Mouse (Mus musculus) stomach, embryonic 16.5 days (tissue): ENCODE results near the gene Igf2bp3. TPM values are rescaled to one million over a fixed set of nuclear protein-coding genes. Genes with fewer than 3 reads are reported as not detected.

Source experiments
- ATAC-seq: fragments of 200-750 bp; cut with Nextera tagmentation; 2 replicates; pipeline ENCODE4 v1.8.0; 2017; ENCODE audit warnings: moderate number of reproducible peaks, moderate TSS enrichment; ENCODE audit not compliant: insufficient read depth, low FRiP score
- H3K27ac ChIP-seq: fragments of 300-500 bp; sonication (generic); 2 replicates; pipeline ENCODE4 v1.5.1; 2014; ENCODE audit warnings: low read length
- H3K27me3 ChIP-seq: fragments of 300-500 bp; sonication (generic); 2 replicates; pipeline ENCODE4 v1.6.1; 2014; ENCODE audit warnings: low read length, control low read depth, mixed read lengths; ENCODE audit not compliant: control insufficient read depth, insufficient read depth
- H3K36me3 ChIP-seq: fragments of 300-500 bp; sonication (generic); 2 replicates; pipeline ENCODE4 v1.6.1; 2014; ENCODE audit warnings: low read length; ENCODE audit not compliant: control insufficient read depth, insufficient read depth
- H3K4me1 ChIP-seq: fragments of 300-500 bp; sonication (generic); 2 replicates; pipeline ENCODE4 v1.6.1; 2014; ENCODE audit warnings: low read length, control low read depth, mixed read lengths; ENCODE audit not compliant: control insufficient read depth, insufficient read depth
- H3K4me2 ChIP-seq: fragments of 300-500 bp; sonication (generic); 2 replicates; pipeline ENCODE4 v1.6.1; 2014; ENCODE audit warnings: low read depth, low read length, mixed read lengths
- H3K4me3 ChIP-seq: fragments of 300-500 bp; sonication (generic); replicated peaks from 2 replicates; pipeline ENCODE4 v1.5.1; 2014; ENCODE audit warnings: mild to moderate bottlenecking, low read length
- H3K9ac ChIP-seq: fragments of 300-500 bp; sonication (generic); 2 replicates; pipeline ENCODE4 v1.6.1; 2014; ENCODE audit warnings: low read length
- H3K9me3 ChIP-seq: fragments of 300-500 bp; sonication (generic); replicated peaks from 2 replicates; pipeline ENCODE4 v1.6.1; 2016; ENCODE audit warnings: low read length, control low read depth; ENCODE audit not compliant: control insufficient read depth
- WGBS: fragments of 180-500 bp; shearing (Covaris S2); extraction: QIAGEN DNeasy Blood & Tissue Kit; methylation state at CpG from one replicate; pipeline ENCODE4 v1.1.7; 2014; 5-methylcytosine and 5-hydroxymethylcytosine counted together
- polyA plus RNA-seq: library from polyadenylated mRNA; unstranded; fragments of >200 nt; fragmentation: Nextera tagmentation; extraction: Ambion mirVana; gene quantifications from 2 replicates; pipeline ENCODE4 v1.2.1, GENCODE M21; 2015

Igf2bp3 gene
- polyA plus RNA-seq, 1 experiment from 2014 or later, result 53.6 TPM

DNA sequence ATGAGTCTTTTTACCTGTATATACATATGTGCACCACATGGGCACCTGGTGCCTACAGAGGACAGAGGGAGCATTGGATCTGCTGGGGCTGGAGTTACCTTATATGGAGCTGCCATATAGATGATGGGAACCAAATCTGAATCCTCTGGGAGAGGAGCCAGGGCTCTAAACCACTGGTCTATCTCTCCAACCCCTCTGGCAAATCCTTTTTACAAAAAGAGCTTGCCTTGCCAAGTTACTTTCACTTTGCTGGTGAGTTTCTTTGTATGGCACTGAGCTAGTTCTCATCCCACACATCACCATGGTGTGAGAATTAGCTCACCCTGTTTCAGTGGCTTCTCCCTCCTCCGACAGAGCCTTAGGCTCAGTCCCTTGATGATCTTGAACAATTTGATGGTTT lies 8.3 kb downstream of the Igf2bp3 start:
- H3K4me3 ChIP-seq, result no peak overlapping the region
- no peaks in the 10 kb centered on the region for H3K27me3 ChIP-seq
- no peak overlapping the region for H3K4me2 ChIP-seq
- H3K9ac ChIP-seq, result no peak overlapping the region
- H3K4me1 ChIP-seq, result peaks cover 29% of the 10 kb centered on the region
- H3K9me3 ChIP-seq, result no peaks in the 10 kb centered on the region
- peak overlapping the region; percentile 57; the same call in 1 of the 2 replicates for H3K27ac ChIP-seq
- ATAC-seq, result no peak
- WGBS, result 81% methylated on average over 1 of the region's 1 CpGs
- peaks cover 6% of the 10 kb centered on the region; the same call in 1 of the 2 replicates for H3K36me3 ChIP-seq

DNA sequence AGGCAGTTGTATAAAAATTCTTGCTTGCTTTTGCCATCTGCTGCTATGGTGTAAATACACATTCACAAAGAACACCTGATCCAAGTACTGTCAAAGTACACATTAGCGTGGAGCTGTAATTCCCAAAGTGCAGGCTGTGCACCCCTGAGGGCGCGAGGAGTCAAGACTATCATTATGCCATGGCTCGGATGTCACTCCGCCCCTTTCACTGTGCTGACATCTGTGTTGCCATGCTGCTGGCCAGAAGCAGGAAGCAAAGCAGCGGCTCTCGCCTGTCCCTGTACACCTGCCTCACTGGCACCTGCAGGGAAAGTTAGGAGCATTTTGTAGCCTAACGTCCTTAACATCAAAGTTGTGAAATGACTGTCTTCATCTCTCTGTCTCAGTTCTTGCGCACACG lies 19.6 kb downstream of the Igf2bp3 start:
- H3K9me3 ChIP-seq, result peaks cover 3% of the 10 kb centered on the region; the same call in 1 of the 2 replicates
- WGBS, result 79% methylated on average over 10 of the region's 10 CpGs
- H3K27me3 ChIP-seq, result no peaks in the 10 kb centered on the region
- no peak overlapping the region for H3K27ac ChIP-seq
- no peaks in the 10 kb centered on the region for H3K4me1 ChIP-seq
- H3K4me3 ChIP-seq, result no peak overlapping the region
- H3K36me3 ChIP-seq, result 0 out of 2 replicates have a peak, but pooled peaks cover 4% of the 10 kb centered on the region
- no peak overlapping the region for H3K9ac ChIP-seq
- no peak for ATAC-seq
- H3K4me2 ChIP-seq, result no peak overlapping the region

- Histone ChIP-seq H3K4me1 (no peaks in the 10 kb centered on the region), H3K4me3 (no peak overlapping the region), H3K27ac (no peak overlapping the region), H3K9me3 (peaks cover 4% of the 10 kb centered on the region; the same call in 1 of the 2 replicates), H3K9ac (no peak overlapping the region), H3K27me3 (no peaks in the 10 kb centered on the region), H3K36me3 (0 out of 2 replicates have a peak, but pooled peaks cover 4% of the 10 kb centered on the region), H3K4me2 (no peak overlapping the region)
- no peak for ATAC-seq
- WGBS, result 97% methylated on average over 4 of the region's 4 CpGs
These were observed 20.2 kb downstream of the Igf2bp3 start for GRCm38 (mm10) chr6:49194536-49194935.

- Histone ChIP-seq H3K4me2 (no peak overlapping the region), H3K9me3 (0 out of 2 replicates have a peak, but pooled peaks cover 5% of the 10 kb centered on the region), H3K9ac (no peak overlapping the region), H3K27ac (no peak overlapping the region), H3K36me3 (no peaks in the 10 kb centered on the region), H3K27me3 (no peaks in the 10 kb centered on the region), H3K4me1 (no peaks in the 10 kb centered on the region), H3K4me3 (no peak overlapping the region)
- no peak for ATAC-seq
These were observed 25.4 kb downstream of the Igf2bp3 start for GRCm38 (mm10) chr6:49189363-49189762.

- H3K4me1 ChIP-seq, result no peaks in the 10 kb centered on the region
- H3K9ac ChIP-seq, result no peak overlapping the region
- no peak overlapping the region for H3K4me2 ChIP-seq
- H3K27ac ChIP-seq, result no peak overlapping the region
- H3K27me3 ChIP-seq, result no peaks in the 10 kb centered on the region
- H3K36me3 ChIP-seq, result no peaks in the 10 kb centered on the region
- H3K4me3 ChIP-seq, result no peak overlapping the region
- ATAC-seq, result no peak
- 82% methylated on average over 7 of the region's 7 CpGs for WGBS
- 0 out of 2 replicates have a peak, but pooled peaks cover 5% of the 10 kb centered on the region for H3K9me3 ChIP-seq
These were observed 27.5 kb downstream of the Igf2bp3 start for GRCm38 (mm10) chr6:49187299-49187698.

GRCm38 (mm10) chr6:49176018-49176417 lies 38.7 kb downstream of the Igf2bp3 start:
- H3K4me3 ChIP-seq, result no peak overlapping the region
- peaks cover 6% of the 10 kb centered on the region; the same call in 1 of the 2 replicates for H3K4me1 ChIP-seq
- 69% methylated on average over 5 of the region's 5 CpGs for WGBS
- no peak for ATAC-seq
- no peaks in the 10 kb centered on the region for H3K36me3 ChIP-seq
- no peak overlapping the region for H3K9ac ChIP-seq
- no peaks in the 10 kb centered on the region for H3K27me3 ChIP-seq
- no peaks in the 10 kb centered on the region for H3K9me3 ChIP-seq
- no peak overlapping the region for H3K27ac ChIP-seq
- H3K4me2 ChIP-seq, result no peak overlapping the region

GRCm38 (mm10) chr6:49174616-49175015 lies 40.1 kb downstream of the Igf2bp3 start:
- ATAC-seq, result no peak
- H3K27me3 ChIP-seq, result no peaks in the 10 kb centered on the region
- H3K4me3 ChIP-seq, result no peak overlapping the region
- no peak overlapping the region for H3K4me2 ChIP-seq
- H3K36me3 ChIP-seq, result no peaks in the 10 kb centered on the region
- no peaks in the 10 kb centered on the region for H3K9me3 ChIP-seq
- H3K4me1 ChIP-seq, result peaks cover 3% of the 10 kb centered on the region; the same call in 1 of the 2 replicates
- no peak overlapping the region for H3K27ac ChIP-seq
- no peak overlapping the region for H3K9ac ChIP-seq

DNA sequence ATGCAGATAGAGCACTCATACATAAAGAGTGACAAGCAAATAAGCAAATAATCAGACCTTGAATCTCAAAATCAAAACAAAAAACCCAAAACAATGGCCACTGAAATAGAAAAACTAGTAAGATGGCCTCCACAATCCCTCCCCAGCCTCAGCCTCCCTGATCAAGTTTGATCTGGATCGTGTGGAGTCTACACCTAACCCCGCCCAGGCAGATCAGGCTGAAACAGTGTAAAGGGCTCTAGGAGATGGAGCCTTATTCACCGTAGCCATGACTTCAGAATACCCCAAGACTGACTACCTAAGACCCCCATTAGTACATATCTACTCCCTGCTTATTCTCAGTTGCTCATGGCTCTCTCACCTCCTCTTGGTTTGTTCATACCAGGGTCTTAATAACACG lies 41.1 kb downstream of the Igf2bp3 start:
- peaks cover 5% of the 10 kb centered on the region; the same call in 1 of the 2 replicates for H3K4me1 ChIP-seq
- WGBS, result 59% methylated on average over 4 of the region's 4 CpGs
- H3K27ac ChIP-seq, result no peak overlapping the region
- no peak overlapping the region for H3K4me3 ChIP-seq
- no peaks in the 10 kb centered on the region for H3K36me3 ChIP-seq
- no peaks in the 10 kb centered on the region for H3K9me3 ChIP-seq
- no peak for ATAC-seq
- no peak overlapping the region for H3K9ac ChIP-seq
- H3K4me2 ChIP-seq, result no peak overlapping the region
- no peaks in the 10 kb centered on the region for H3K27me3 ChIP-seq

DNA sequence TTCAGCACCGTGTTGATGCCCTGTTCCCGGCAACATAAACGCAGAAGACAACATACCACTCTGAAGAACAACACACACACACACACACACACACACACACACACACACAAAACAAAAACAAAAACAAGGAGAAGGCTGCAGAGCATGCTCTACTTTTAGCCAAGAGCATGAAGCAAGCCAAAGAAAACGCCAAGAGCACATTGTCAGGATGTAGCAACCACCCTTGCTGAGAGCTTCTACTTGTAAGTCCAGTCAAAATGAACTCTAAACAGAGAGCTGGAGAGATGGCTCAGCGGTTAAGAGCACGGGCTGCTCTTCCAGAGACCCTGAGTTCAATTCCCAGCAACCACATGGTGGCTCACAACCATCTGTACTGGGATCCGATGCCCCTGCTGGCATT lies 41.5 kb downstream of the Igf2bp3 start:
- Histone ChIP-seq H3K4me1 (peaks cover 8% of the 10 kb centered on the region; the same call in 1 of the 2 replicates), H3K36me3 (no peaks in the 10 kb centered on the region), H3K4me2 (no peak overlapping the region), H3K9me3 (no peaks in the 10 kb centered on the region), H3K9ac (no peak overlapping the region), H3K27ac (no peak overlapping the region), H3K27me3 (no peaks in the 10 kb centered on the region), H3K4me3 (no peak overlapping the region)
- no peak for ATAC-seq
- WGBS, result 87% methylated on average over 7 of the region's 7 CpGs
